Mouse (Mus musculus) adrenal gland, adult 2 months (tissue): ENCODE measurements at regions not wholly inside any gene's neighbourhood (a gene's known extent, or its start where the extent isn't known, plus 50 kb on each side); places are given as distances from the start of the nearest gene placed in this dataset.
"Not testable (repeated sequence)": the region's sequence is repeated elsewhere in the genome, so short reads cannot be mapped to it uniquely, and the experiment has no call there.

Source experiments
- DNase-seq: peaks from one replicate; pipeline ENCODE4 v3.0.0; 2021

DNA sequence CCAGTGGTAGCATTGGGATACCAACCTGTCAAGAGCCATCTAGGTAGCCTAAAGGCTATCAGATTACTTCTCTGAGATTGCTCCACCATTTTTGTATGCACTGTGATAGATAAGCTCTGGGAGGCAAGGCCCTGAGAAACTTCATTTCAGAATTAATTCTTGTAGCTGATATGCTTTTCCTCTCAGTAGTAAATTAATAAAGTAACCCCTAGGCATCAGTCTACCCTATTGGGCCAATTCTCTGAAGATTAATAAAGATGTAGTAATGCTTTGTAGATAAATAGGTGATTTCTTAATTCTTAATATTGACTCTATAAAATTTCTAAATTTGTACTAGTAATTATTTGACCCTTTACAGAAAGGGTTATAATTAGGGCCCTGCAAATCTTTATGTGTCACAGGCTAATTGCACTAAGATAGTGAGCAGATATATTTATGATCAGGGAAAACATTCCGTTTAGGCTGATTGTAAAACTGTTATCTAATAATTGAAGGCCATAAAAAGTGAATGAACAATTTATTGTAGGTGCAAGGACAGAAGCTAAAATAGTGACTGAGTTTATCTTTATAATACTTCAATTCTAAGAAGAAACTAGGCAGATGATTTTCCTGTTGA is 384.2 kb upstream of the 1700009N14Rik start:
- no peak for DNase-seq

DNA sequence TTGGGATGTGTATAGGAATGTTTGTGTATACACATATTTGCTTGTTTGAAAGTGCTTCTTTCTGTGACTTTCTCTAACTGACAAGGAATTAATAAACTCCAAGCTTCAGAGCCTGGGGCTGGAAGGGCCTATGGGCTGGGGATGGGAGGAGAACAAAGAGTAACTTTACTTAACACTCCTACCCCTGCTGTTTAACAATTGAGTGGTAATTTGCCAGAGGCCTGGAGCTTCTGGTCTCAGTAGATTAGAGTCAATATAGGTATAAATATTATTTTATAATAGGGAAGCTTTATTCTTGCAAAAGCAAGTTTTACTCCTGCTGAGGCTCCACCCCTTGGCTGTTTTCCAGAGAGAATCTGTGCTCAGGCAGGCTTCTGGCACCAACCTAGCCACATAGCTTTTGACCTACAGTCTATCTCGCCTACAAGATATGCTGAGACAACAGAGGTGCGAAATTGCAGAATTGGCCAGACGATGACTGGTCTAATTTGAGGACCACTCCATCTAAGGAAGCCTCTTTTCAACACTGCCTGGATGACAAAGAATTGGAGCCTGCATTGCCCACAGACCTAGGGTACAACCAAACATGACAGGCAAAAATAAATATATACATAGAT is 382.7 kb upstream of the 1700009N14Rik start:
- peak; percentile 1 for DNase-seq

DNA sequence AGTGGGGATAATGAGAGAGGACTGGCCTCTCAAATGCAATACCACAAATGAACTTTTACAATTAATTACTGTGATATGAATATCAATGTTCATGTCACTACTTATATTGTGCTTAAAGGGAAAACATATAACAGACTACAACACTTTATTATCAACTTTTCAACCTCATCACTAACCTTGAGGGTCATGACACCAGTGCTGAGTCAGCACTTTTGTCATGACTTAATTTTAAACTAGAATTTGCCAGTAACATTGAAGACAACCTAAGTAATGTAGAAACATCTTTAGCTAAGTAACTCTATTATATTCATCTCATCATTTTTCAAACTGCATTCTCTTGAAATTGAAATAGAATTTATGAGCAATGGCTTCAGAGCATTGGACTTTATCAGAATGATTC is 378.6 kb upstream of the 1700009N14Rik start:
- DNase-seq: no peak

DNA sequence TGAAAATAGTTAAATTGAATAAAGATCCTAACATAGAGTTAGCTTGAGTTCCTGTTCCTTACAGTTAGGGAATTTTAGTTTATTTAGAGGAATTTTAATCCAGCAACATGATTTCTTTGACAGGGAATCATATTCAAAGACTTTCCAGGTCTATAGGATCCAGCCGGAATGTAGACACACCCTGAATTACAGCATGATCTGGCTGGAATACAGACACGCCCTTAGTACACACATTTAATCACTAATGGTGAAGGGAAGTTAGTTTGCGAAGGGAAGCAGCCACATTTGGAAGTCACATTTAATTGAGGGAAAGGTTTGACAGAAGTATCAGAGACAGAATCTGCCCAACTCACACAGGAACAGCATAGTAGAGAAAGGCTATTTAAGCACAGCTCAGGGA is 361.8 kb upstream of the 1700009N14Rik start:
- DNase-seq: no peak

DNA sequence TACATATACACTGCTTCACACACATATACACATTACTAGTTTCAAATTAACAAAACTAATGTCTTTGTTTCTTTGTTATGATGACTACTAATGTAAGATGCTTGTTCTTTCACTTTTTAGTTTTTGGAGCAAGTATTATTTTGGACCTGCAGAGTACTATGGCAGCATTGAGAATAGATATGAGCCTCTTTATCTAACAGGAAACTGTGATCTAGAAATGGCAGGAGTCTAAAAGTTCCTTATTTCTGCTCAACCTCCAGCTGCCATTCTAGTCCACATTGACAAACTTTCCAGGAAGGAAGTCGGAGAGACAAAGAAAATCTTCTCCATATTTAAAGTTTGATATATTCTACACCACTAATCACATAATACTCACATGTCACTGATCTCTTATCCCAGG is 340.9 kb upstream of the 1700009N14Rik start:
- DNase-seq: no peak

DNA sequence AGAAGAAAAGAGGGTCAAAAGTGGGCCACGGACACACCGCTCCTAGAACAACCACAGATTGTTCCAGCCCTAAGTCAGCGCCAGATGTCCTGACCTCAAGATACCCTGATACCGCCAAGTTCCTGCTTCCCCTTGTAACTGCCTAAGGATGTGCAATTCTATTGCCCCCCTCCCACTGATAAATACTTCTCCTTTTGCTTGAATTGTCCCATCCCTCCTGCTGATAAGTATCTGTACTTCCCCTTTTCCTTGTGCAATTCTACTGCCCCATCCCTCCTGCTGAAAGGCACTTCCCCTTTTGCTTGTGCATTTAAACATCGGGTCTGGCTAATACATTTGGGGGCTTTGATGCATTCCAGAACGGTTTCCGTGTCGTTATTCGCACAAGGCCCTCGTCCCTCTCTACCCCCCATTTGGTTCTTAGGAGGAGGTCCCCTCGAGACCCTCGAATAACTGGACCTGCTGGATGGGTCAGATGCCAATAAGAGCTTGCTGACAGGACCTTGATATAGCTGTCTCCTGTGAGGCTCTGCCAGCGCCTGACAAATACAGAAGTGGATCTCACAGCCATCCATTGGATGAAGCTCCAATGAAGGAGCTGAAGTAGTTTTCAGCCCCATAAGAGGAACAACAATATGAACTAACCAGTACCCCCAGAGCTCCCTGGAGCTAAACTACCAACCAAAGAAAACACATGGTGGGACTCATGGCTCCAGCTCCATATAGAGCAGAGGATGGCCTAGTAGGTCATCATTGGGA is 336.7 kb upstream of the 1700009N14Rik start:
- not testable (repeated sequence) for DNase-seq

DNA sequence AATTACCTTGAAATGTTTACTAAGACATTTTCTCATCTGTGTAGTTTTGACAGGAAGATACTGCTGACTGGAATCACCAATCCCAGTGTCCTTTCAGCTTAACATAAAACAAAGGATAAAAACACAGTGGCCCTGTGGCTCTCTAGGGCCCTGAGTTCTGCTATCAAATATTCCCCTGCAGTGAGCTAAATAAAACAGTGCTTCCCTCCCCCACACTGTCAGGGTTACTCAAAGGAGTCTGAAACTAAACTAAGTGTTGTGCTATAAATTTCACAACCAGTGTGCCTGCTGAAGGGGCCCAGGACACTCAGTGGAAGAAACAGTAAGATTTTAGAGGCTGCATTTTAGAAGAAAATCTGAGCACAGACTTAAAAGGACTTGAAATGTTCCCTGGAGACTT is 324.6 kb upstream of the 1700009N14Rik start:
- no peak for DNase-seq
